Mouse (Mus musculus) embryonic facial prominence, embryonic 13.5 days (tissue): Measurements from ENCODE around the gene Tle3. TPM values are rescaled to one million over a fixed set of nuclear protein-coding genes. Genes with fewer than 3 reads are reported as not detected.

Source experiments
- ATAC-seq: fragments of 200-750 bp; cut with Nextera tagmentation; 2 replicates; pipeline ENCODE4 v1.8.0; 2017; ENCODE audit warnings: low read depth; ENCODE audit not compliant: insufficient number of reproducible peaks, insufficient read depth, low FRiP score, low TSS enrichment
- H3K27ac ChIP-seq: fragments of 300-500 bp; sonication (generic); 2 replicates; pipeline ENCODE4 v1.5.1; 2015; ENCODE audit warnings: moderate library complexity, mild to moderate bottlenecking, inconsistent platforms
- H3K27me3 ChIP-seq: fragments of 300-500 bp; sonication (generic); 2 replicates; pipeline ENCODE4 v1.6.1; 2015; ENCODE audit warnings: mild to moderate bottlenecking, inconsistent platforms
- H3K36me3 ChIP-seq: fragments of 300-500 bp; sonication (generic); 2 replicates; pipeline ENCODE4 v1.6.1; 2015; ENCODE audit warnings: mild to moderate bottlenecking, inconsistent platforms
- H3K4me1 ChIP-seq: fragments of 300-500 bp; sonication (generic); 2 replicates; pipeline ENCODE4 v1.6.1; 2015; ENCODE audit warnings: inconsistent platforms
- H3K4me2 ChIP-seq: fragments of 300-500 bp; sonication (generic); 2 replicates; pipeline ENCODE4 v1.6.1; 2015; ENCODE audit warnings: moderate library complexity, mild to moderate bottlenecking, inconsistent platforms
- H3K4me3 ChIP-seq: fragments of 300-500 bp; sonication (generic); 2 replicates; pipeline ENCODE4 v1.5.1; 2015; ENCODE audit warnings: mild to moderate bottlenecking, inconsistent platforms
- H3K9ac ChIP-seq: fragments of 300-500 bp; sonication (generic); 2 replicates; pipeline ENCODE4 v1.6.1; 2015; ENCODE audit warnings: mild to moderate bottlenecking, inconsistent platforms
- H3K9me3 ChIP-seq: fragments of 300-500 bp; sonication (generic); 2 replicates; pipeline ENCODE4 v1.6.1; 2016; ENCODE audit warnings: inconsistent platforms
- WGBS: fragments of 180-500 bp; shearing (Covaris S2); methylation state at CpG from one replicate; pipeline ENCODE4 v1.1.7; 2015; ENCODE audit warnings: mixed read lengths; 5-methylcytosine and 5-hydroxymethylcytosine counted together
- polyA plus RNA-seq: library from polyadenylated mRNA; unstranded; fragments of >200 nt; fragmentation: Nextera tagmentation; extraction: Ambion mirVana; gene quantifications from 2 replicates; pipeline ENCODE4 v1.2.1, GENCODE M21; 2015

Tle3 gene
- polyA plus RNA-seq, 1 experiment from 2014 or later: 39.5 TPM

DNA sequence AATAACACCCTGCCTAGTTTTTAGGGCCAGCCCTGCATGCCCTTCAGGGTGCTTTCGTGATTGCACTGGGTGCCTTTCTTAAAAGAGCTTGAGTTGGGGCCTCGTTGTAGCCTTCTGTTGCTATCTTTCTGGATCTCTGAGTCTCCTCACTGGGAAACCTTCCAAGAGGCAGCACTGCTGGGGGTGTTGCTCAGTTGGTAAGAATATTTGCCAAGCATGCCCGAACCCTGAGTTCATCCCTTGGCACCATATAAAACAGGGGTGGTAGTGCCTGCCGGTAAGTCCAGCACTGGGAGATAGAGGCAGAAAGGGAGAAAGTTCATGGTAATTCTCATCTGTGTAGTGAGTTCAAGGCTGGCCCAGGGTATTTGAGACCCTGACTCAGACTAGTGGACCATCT, 30.1 kb downstream of the Tle3 start:
- ATAC-seq: no peak

GRCm38 (mm10) chr9:61402716-61403115, 30.6 kb downstream of the Tle3 start:
- no peak for ATAC-seq
- H3K36me3 ChIP-seq: peaks cover 78% of the 10 kb centered on the region
- 79% methylated on average over 5 of the region's 5 CpGs for WGBS

More for the DNA sequence above, 30.1 kb downstream of the Tle3 start:
- no peak overlapping the region for H3K27ac ChIP-seq
- H3K27me3 ChIP-seq: peaks cover 13% of the 10 kb centered on the region
- H3K4me3 ChIP-seq: no peak overlapping the region
- H3K9me3 ChIP-seq: no peaks in the 10 kb centered on the region
- H3K4me2 ChIP-seq: no peak overlapping the region
- H3K4me1 ChIP-seq: peaks cover 83% of the 10 kb centered on the region
- no peak overlapping the region for H3K9ac ChIP-seq
- 78% methylated on average over 4 of the region's 4 CpGs for WGBS
- peaks cover 78% of the 10 kb centered on the region for H3K36me3 ChIP-seq

GRCm38 (mm10) chr9:61403866-61404614, 31.9 kb downstream of the Tle3 start:
- H3K27ac ChIP-seq: no peak overlapping the region
- H3K27me3 ChIP-seq: peaks cover 17% of the 10 kb centered on the region
- no peak for ATAC-seq
- H3K4me1 ChIP-seq: peaks cover 71% of the 10 kb centered on the region
- no peak overlapping the region for H3K4me3 ChIP-seq
- no peak overlapping the region for H3K4me2 ChIP-seq
- 45% methylated on average over 16 of the region's 16 CpGs for WGBS
- no peaks in the 10 kb centered on the region for H3K9me3 ChIP-seq
- H3K9ac ChIP-seq: no peak overlapping the region
- H3K36me3 ChIP-seq: peaks cover 78% of the 10 kb centered on the region

More at GRCm38 (mm10) chr9:61402716-61403115, 30.6 kb downstream of the Tle3 start:
- H3K9ac ChIP-seq: no peak overlapping the region
- no peak overlapping the region for H3K4me2 ChIP-seq
- peaks cover 17% of the 10 kb centered on the region for H3K27me3 ChIP-seq
- H3K9me3 ChIP-seq: no peaks in the 10 kb centered on the region
- no peak overlapping the region for H3K4me3 ChIP-seq
- peaks cover 79% of the 10 kb centered on the region for H3K4me1 ChIP-seq
- H3K27ac ChIP-seq: no peak overlapping the region

DNA sequence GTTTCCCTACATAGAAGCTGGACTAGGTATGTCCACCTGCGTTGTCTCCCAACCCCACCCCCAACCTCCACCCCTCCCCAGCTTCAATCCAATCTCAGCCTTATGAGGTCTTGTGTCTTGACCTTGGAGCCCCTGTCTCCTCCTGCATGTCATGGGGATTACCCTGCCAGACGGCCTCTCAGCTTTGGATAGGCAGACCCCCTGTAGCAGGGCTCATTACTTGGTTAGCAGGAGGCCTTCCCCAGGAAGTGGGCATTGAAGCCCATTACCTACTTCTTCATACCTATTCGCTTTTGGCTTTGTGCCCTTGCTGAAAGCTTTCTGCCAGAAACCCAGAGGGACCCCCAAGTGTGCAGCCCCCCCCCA, 32.4 kb downstream of the Tle3 start:
- peaks cover 78% of the 10 kb centered on the region for H3K36me3 ChIP-seq
- no peak overlapping the region for H3K9ac ChIP-seq
- no peaks in the 10 kb centered on the region for H3K9me3 ChIP-seq
- H3K4me2 ChIP-seq: peak overlapping the region; percentile 40
- peak; percentile 1; the same call in 1 of the 2 replicates for ATAC-seq
- H3K27me3 ChIP-seq: peaks cover 17% of the 10 kb centered on the region
- peak overlapping the region; percentile 68; the same call in 1 of the 2 replicates for H3K27ac ChIP-seq
- H3K4me1 ChIP-seq: peaks cover 71% of the 10 kb centered on the region
- WGBS: 27% methylated on average over 3 of the region's 3 CpGs
- H3K4me3 ChIP-seq: no peak overlapping the region

- H3K9me3 ChIP-seq: no peaks in the 10 kb centered on the region
Measured at GRCm38 (mm10) chr9:61404998-61405621, 32.9 kb downstream of the Tle3 start.

DNA sequence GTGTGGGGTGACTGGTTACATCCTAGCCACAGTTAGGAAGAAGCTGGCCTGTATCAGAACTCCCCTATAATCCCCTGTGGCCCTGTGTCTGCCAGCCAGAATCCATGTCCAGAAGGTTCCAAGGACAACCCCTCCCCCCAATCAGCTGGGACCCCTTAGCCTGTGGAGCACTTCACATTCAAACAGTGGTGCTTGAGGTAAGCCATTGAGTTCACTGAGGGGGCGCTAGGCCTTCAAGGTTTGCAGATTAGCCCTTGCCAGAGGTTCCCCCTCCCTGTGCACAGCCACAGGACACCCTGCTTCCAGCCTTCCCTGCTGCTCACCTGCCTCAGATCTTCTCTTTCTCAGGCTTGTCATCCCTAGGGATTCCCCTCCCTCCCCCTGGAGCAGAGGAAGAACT, 34.2 kb downstream of the Tle3 start:
- no peak for ATAC-seq
- H3K9me3 ChIP-seq: no peaks in the 10 kb centered on the region
- H3K4me3 ChIP-seq: no peak overlapping the region
- no peak overlapping the region for H3K27ac ChIP-seq
- peaks cover 81% of the 10 kb centered on the region for H3K36me3 ChIP-seq
- H3K4me2 ChIP-seq: no peak overlapping the region
- peaks cover 56% of the 10 kb centered on the region for H3K4me1 ChIP-seq
- no peak overlapping the region for H3K9ac ChIP-seq
- H3K27me3 ChIP-seq: peaks cover 17% of the 10 kb centered on the region
- WGBS: 65% methylated on average over 1 of the region's 1 CpGs

More at GRCm38 (mm10) chr9:61404998-61405621, 32.9 kb downstream of the Tle3 start:
- H3K27ac ChIP-seq: peak overlapping the region; percentile 68
- H3K36me3 ChIP-seq: peaks cover 78% of the 10 kb centered on the region
- peak; percentile 84 for ATAC-seq
- no peak overlapping the region for H3K4me3 ChIP-seq
- peaks cover 68% of the 10 kb centered on the region for H3K4me1 ChIP-seq
- H3K27me3 ChIP-seq: peaks cover 17% of the 10 kb centered on the region
- H3K4me2 ChIP-seq: peak overlapping the region; percentile 40
- H3K9ac ChIP-seq: no peak overlapping the region
- WGBS: 6% methylated on average over 19 of the region's 19 CpGs

GRCm38 (mm10) chr9:61409046-61409445, 36.9 kb downstream of the Tle3 start:
- 91% methylated on average over 8 of the region's 8 CpGs for WGBS
- H3K4me3 ChIP-seq: no peak overlapping the region
- no peak for ATAC-seq
- peaks cover 10% of the 10 kb centered on the region for H3K27me3 ChIP-seq
- H3K4me1 ChIP-seq: peaks cover 30% of the 10 kb centered on the region
- H3K27ac ChIP-seq: no peak overlapping the region
- no peak overlapping the region for H3K4me2 ChIP-seq
- H3K9me3 ChIP-seq: no peaks in the 10 kb centered on the region
- peaks cover 84% of the 10 kb centered on the region for H3K36me3 ChIP-seq
- H3K9ac ChIP-seq: no peak overlapping the region

- Histone ChIP-seq H3K27ac (no peak overlapping the region), H3K9me3 (no peaks in the 10 kb centered on the region), H3K27me3 (no peaks in the 10 kb centered on the region), H3K9ac (no peak overlapping the region), H3K4me1 (no peaks in the 10 kb centered on the region), H3K4me3 (no peak overlapping the region), H3K36me3 (peaks cover 98% of the 10 kb centered on the region), H3K4me2 (no peak overlapping the region)
- no peak for ATAC-seq
- WGBS: 88% methylated on average over 14 of the region's 14 CpGs
Measured at GRCm38 (mm10) chr9:61413665-61414456, 41.7 kb downstream of the Tle3 start.

DNA sequence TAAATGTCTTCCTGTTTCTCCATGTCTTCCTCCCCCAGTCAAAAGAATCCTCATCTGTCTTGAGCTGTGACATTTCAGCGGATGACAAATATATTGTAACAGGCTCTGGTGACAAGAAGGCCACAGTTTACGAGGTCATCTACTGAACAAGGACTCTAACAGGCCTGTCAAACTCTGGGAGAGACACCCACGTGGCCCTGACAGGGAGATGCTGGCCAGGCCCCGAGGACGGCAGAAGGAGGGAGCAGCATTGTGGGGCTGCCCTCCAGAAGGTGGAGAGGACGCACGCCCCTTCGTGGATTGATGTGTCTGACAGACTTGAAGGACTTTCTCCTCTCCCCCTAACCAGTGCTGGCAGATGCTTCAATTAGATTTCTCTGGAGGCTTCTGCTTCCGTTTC, 44.4 kb downstream of the Tle3 start:
- no peak overlapping the region for H3K9ac ChIP-seq
- H3K9me3 ChIP-seq: no peaks in the 10 kb centered on the region
- no peak for ATAC-seq
- no peaks in the 10 kb centered on the region for H3K4me1 ChIP-seq
- H3K36me3 ChIP-seq: peaks cover 77% of the 10 kb centered on the region
- no peaks in the 10 kb centered on the region for H3K27me3 ChIP-seq
- H3K4me2 ChIP-seq: no peak overlapping the region
- no peak overlapping the region for H3K27ac ChIP-seq
- H3K4me3 ChIP-seq: no peak overlapping the region
- WGBS: 77% methylated on average over 9 of the region's 9 CpGs

DNA sequence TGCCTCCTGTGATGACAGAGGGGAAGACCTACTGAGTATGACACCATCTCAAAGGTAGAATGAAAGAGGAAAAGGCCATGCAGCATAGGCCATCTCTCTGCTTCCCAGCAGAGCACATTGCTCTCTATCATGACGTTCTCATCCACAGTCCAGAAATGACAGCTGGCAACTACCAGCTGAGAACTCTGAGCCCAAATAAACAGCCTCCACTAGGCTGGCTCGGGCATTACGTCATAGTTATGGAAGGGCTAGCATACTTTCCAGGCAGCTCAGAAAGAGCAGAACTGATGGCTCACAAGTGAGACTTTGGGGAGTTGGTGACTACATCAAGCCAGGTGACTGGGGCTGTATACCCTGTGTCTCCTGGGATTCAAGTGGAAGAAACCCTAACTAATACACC, 49.5 kb downstream of the Tle3 start:
- Histone ChIP-seq H3K27ac (no peak overlapping the region), H3K9ac (no peak overlapping the region), H3K9me3 (no peaks in the 10 kb centered on the region), H3K27me3 (no peaks in the 10 kb centered on the region), H3K4me2 (no peak overlapping the region), H3K36me3 (peaks cover 26% of the 10 kb centered on the region), H3K4me1 (no peaks in the 10 kb centered on the region), H3K4me3 (no peak overlapping the region)
- 86% methylated on average over 3 of the region's 3 CpGs for WGBS
- ATAC-seq: no peak

- Histone ChIP-seq H3K27ac (no peak overlapping the region), H3K4me3 (no peak overlapping the region), H3K4me2 (no peak overlapping the region), H3K4me1 (no peaks in the 10 kb centered on the region), H3K36me3 (peaks cover 2% of the 10 kb centered on the region), H3K9me3 (no peaks in the 10 kb centered on the region), H3K9ac (no peak overlapping the region), H3K27me3 (no peaks in the 10 kb centered on the region)
- ATAC-seq: no peak
- WGBS: 95% methylated on average over 3 of the region's 3 CpGs
Measured at GRCm38 (mm10) chr9:61424245-61424644, 52.1 kb downstream of the Tle3 start.
